Mouse (Mus musculus) ES-Bruce4 (cell line): ENCODE measurements around the gene Neurl2.

Source experiments
- CTCF ChIP-seq: IDR thresholded peaks from one replicate; pipeline ENCODE4 v1.8.1; 2011; ENCODE audit warnings: low read depth, low read length
- EP300 ChIP-seq: IDR thresholded peaks from 2 replicates; pipeline ENCODE4 v1.6.1; 2011; ENCODE audit warnings: low read depth, low read length; ENCODE audit not compliant: insufficient read depth
- POLR2A ChIP-seq: IDR thresholded peaks from one replicate; pipeline ENCODE4 v1.8.1; 2011; ENCODE audit warnings: low read length; ENCODE audit not compliant: insufficient read depth

DNA sequence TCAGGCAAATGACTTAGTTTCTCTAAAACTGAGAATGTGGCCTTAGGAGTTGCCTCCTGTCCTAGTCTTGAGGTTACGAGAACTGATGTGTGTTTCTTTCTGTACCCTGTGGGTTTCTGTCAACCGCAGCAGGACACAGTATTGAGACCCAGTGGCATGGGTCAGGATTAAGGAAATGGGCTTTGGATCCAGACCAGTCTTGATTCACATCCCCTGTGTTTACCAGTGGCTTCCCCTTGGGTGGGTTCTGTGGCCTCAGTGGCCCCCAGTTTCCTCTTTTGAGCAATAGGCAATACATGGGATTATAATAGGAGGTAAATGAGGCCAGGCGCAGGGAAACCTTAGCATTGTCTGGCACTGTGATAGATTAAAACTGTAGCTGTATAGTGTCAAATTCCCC, 46.2 kb downstream of the Neurl2 start:
- TF ChIP-seq CTCF (no peak), EP300 (no peak), POLR2A (no peak)
